Mouse (Mus musculus): ENCODE data around the gene Rnf135. TPM values are rescaled to one million over a fixed set of nuclear protein-coding genes. Genes with fewer than 3 reads are reported as not detected.
"Not testable (repeated sequence)": the region's sequence is repeated elsewhere in the genome, so short reads cannot be mapped to it uniquely, and the experiment has no call there.

The Rnf135 gene
- total RNA-seq, 2 experiments from 2014 or later = 6.9 to 11.0 TPM

GRCm38 (mm10) chr11:80202296-80202695, 18.6 kb downstream of the Rnf135 start:
- DNase-seq = no peak

GRCm38 (mm10) chr11:80204037-80204436, 20.4 kb downstream of the Rnf135 start:
- no peak for DNase-seq

GRCm38 (mm10) chr11:80204941-80205340, 21.3 kb downstream of the Rnf135 start:
- DNase-seq = no peak

GRCm38 (mm10) chr11:80208465-80208859, 24.8 kb downstream of the Rnf135 start:
- no peak for DNase-seq

- DNase-seq = peak; percentile 99
Measured at GRCm38 (mm10) chr11:80208860-80209800, 25.5 kb downstream of the Rnf135 start, which contains the start of gene Rhot1. Gene Rhot1, plus strand, starts transcription at chr11:80209019.

- DNase-seq = no peak
Measured at GRCm38 (mm10) chr11:80210321-80210720, 26.7 kb downstream of the Rnf135 start.

- DNase-seq = no peak
Measured at GRCm38 (mm10) chr11:80212282-80212681, 28.6 kb downstream of the Rnf135 start.

GRCm38 (mm10) chr11:80215291-80215690, 31.6 kb downstream of the Rnf135 start:
- no peak for DNase-seq

- DNase-seq = peak; percentile 42
Measured at GRCm38 (mm10) chr11:80218657-80219293, 35.1 kb downstream of the Rnf135 start.

GRCm38 (mm10) chr11:80230066-80230465, 46.4 kb downstream of the Rnf135 start:
- DNase-seq = not testable (repeated sequence)

- no peak for DNase-seq
Measured at GRCm38 (mm10) chr11:80237278-80237677, 53.6 kb downstream of the Rnf135 start.

GRCm38 (mm10) chr11:80238306-80238705, 54.7 kb downstream of the Rnf135 start:
- DNase-seq = no peak

- DNase-seq = no peak
Measured at GRCm38 (mm10) chr11:80247026-80247425, 63.4 kb downstream of the Rnf135 start.

- DNase-seq = no peak
Measured at GRCm38 (mm10) chr11:80248531-80248930, 64.9 kb downstream of the Rnf135 start.

Other genes with a start within 250 kb of the Rnf135 start
- gene Utp6, start 221.5 kb upstream of the Rnf135 start, total RNA-seq (2021) = 10 to 100 TPM; 31.3 to 32.4 TPM
- 10 to 100 TPM; 52.7 to 54.0 TPM for gene Suz12, start 190.7 kb upstream of the Rnf135 start, total RNA-seq (2021)
- 10 to 100 TPM; 22.0 to 26.6 TPM for gene Crlf3, start 102.9 kb upstream of the Rnf135 start, total RNA-seq (2021)
- 1 to 10 TPM; 4.2 to 6.3 TPM for gene Atad5, start 94.5 kb upstream of the Rnf135 start, total RNA-seq (2021)
- gene Tefm, start 41.7 kb upstream of the Rnf135 start, total RNA-seq (2021) = 10 to 100 TPM; 23.1 to 28.1 TPM
- gene Adap2, start 29.7 kb upstream of the Rnf135 start, total RNA-seq (2021) = 10 to 100 TPM; 10.4 to 12.5 TPM
- gene Rhot1, start 25.2 kb downstream of the Rnf135 start, total RNA-seq (2021) = 10 to 100 TPM; 56.5 to 69.3 TPM
- 1 to 10 TPM; 3.0 to 3.9 TPM for gene Rhbdl3, start 117.1 kb downstream of the Rnf135 start, total RNA-seq (2021)
- gene 5730455P16Rik, start 194.2 kb downstream of the Rnf135 start, total RNA-seq (2021) = 10 to 100 TPM; 14.9 to 21.1 TPM
- 100 to 1,000 TPM; 134 to 158 TPM for gene Zfp207, start 199.4 kb downstream of the Rnf135 start, total RNA-seq (2021)
- gene Psmd11, start 244.8 kb downstream of the Rnf135 start, total RNA-seq (2021) = 100 to 1,000 TPM; 108 to 118 TPM

Measured in adrenal gland, postnatal 10 days (tissue).